Mouse (Mus musculus): ENCODE measurements around the gene Ypel4.

Ypel4 gene

GRCm38 (mm10) chr2:84728191-84728590, 5.7 kb upstream of the Ypel4 start:
- DNase-seq: peak; percentile 53

DNA sequence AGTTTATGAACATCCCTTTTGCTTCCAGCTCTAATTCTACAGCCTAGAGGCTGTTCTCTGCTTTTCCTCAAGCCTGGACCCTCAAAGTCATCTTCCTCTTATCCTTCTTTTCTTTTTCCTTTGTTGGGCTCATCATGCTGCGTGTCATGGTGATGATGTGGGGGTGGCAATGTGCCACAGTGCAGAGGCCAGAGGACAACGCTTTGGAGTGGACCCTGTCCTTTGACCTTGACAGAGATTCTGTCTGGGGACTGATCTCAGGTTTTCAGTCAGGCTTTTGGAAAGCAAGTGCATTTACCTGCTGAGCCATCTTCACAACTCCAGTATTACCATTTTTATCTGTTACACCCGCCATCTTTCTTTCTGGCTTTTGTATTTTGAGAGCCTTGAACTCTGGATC, 2.7 kb upstream of the Ypel4 start:
- peak; percentile 31 for DNase-seq

GRCm38 (mm10) chr2:84732394-84732793, 1.5 kb upstream of the Ypel4 start:
- peak; percentile 28 for DNase-seq

- DNase-seq: peak; percentile 73
These were observed 550 bp downstream of the Ypel4 start for GRCm38 (mm10) chr2:84734351-84734864.

- DNase-seq: no peak
These were observed 1.1 kb downstream of the Ypel4 start for GRCm38 (mm10) chr2:84734919-84735318.

- no peak for DNase-seq
These were observed 1.6 kb downstream of the Ypel4 start for GRCm38 (mm10) chr2:84735346-84735920.

- peak; percentile 66 for DNase-seq
These were observed 2.7 kb downstream of the Ypel4 start for GRCm38 (mm10) chr2:84736312-84737161.

- DNase-seq: peak; percentile 48
These were observed 3.6 kb downstream of the Ypel4 start for GRCm38 (mm10) chr2:84737451-84737925.

DNA sequence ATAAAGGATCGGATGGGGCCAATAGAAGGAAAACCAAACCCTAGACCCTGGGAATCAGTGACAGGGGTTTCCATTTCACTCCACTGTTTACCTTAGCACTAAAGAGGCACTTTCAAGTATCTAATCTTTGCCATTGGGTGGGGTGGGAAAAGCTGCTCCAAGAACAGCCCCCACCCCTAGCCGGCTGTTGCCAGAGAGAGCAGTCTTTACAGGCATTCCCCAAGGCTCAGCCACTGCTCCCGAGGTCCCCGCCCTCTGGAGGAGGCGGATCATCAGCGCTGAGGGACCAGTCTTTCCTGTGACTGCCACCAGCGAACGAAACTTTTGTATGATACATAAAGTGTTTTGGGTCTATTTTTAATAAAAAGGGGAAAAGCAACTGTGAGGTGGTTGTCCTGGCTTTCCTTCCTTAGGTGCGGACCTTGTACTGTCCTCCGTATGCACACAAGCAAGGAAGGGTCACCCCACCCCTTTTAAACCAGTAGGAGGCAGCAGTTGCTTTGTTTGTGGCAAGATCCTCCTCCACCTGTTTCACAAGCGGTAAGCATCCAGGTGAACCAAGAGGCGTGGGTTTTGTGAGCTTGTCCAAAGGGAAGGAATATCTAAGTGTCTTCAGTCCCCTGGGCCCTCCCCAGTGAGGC, 4.5 kb downstream of the Ypel4 start:
- DNase-seq: peak; percentile 66

GRCm38 (mm10) chr2:84740608-84741333, 6.9 kb downstream of the Ypel4 start:
- peak; percentile 33 for DNase-seq

DNA sequence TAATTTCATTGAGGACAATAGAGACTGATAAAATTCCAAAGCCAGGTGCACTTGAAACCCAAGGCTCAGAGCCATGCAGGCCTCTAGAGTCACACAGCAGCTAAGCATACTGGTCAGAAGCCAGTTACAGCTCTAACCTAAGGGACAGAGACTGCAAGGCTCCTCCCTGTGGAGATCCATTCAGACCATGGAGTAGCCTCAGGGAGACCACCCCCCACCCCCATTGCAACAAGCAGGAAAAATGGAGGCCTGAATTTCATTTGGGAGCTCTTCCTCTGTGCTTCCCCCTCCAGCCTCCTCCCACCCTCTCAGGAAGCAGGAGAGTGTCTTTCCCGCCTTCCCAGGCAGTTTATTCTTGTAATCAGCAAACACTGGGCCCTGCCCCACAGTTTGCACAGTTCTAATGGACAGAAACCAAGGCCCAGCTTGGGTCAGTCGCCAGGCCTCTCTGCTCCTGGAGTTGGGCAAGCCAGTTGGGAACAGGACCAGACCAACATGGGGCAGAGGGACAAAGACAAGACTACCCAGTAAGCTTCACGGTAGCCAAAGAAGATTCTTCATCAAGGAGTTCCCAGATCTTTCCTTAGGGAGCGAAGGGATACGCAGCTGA, 8.1 kb downstream of the Ypel4 start:
- DNase-seq: peak; percentile 41

DNA sequence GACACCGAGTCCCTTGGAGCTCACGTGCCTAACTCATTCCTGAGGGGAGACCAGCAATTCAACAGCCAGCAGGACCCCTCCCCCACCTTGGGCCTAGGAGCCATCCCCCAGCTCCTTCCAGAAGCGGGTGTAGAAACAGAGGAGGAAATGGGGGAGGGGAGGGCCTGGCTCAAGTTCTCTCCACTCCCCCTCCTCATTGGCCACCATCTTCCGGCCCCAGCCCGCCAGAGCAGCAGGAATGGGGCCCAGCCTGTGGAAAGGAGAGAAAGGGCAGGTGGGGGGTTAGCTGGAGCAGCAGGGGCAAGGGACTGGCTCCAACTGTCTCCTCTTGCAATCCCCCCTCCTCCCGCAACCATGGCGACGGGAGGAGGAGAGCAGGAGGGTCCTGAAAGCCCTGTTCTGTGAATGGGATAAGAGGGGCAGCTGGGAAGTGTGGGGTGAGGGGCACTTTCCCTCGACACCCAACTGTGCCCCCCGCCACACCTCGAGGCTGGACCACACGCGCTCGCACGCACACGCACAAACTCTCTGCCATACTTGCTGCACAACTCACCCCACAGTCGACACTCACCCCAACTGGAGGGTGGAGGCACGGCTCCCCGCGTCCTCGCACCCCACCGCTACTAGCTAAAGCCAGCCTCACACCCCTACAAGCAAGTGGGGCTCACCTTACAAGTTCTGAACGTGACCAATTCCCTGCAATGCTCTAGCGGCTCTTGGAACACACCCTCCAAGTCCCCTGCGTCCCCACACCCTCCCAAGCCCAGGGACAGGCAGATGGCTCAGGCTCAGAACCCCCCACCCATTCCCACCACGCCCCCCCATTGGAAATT, 8.8 kb downstream of the Ypel4 start:
- DNase-seq: peak; percentile 55

DNA sequence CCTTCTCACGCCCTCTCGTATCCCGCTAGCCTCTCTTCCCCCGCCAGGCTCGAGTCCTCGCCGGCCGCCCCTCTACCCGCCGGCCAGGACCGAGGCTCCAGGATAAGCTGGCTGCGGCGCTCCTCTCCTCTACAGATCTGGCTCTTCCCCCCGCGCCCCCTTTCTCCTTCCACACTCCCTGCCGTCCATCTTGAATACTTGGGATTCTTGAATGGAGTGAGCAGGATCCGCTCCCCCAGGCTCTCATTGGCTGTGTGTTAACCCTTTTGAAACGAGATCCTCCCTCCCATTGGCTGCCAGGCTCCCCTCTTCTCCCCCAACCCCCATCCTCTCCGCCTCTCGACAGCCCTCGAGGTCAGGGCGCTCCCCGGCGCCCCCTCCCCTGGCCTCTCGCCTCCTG, 9.7 kb downstream of the Ypel4 start, which contains the start of gene Gm19426:
TSS of gene Gm19426 (minus strand) at position 95 of the 400 bp plus-strand sequence.
- DNase-seq: peak; percentile 83

DNA sequence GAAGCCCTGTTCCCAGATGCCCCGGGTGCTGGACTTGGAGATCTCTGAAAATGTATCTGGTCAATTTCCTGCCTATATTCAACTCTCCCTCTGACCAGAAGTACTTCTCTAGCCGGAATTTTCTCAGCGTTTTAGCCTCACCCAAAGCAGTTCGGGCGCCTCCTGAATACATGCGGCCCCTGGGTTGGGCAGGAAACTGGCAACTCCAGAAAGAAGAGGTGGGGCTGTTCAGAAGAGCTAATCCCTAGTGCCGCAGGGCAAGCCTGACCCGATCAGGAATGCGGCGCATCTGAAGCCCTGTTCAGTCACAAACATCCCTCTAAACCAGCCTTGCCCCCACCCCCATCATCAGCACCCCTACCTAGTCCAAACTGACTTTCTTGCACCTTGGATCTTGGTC, 10.3 kb downstream of the Ypel4 start:
- no peak for DNase-seq

DNA sequence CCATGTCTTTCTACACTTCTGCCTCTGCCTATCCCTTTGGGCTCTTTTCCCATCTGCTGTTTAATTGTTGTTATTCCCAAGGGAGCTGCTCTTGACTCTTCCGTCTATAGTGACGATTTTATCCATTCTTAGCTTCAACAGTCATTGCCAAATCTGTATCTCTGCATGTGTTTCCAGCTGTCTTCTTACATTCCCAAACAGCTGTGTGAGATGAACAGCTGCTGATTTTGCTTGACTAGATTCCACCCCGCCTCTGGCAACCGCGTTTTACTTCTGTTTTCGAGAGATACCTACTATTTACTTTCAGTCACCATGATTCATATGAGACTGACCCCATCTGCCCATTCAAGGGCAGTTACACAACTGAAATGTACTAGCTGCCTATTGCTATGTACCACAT, 16.3 kb downstream of the Ypel4 start:
- DNase-seq: no peak

DNA sequence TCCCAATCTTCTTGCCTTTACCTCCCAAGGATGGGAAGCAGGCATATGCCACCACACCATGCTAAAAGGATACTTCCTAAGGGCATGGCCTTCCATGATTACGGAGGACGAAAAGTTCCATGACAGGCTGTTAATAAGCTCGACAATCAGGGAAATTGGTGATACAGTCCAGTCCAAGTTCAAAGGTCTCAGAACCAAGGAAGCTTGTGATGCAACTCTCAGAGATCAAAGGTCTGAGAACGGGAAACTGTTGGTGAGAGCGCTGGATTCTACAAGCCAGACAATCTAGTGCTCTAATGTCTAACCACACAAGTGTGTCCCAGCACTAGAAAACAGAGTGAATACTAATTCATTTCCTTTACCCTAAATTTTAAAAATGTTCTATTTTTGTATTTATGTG, 22.4 kb downstream of the Ypel4 start:
- DNase-seq: no peak

- no peak for DNase-seq
These were observed 23.3 kb downstream of the Ypel4 start for GRCm38 (mm10) chr2:84757026-84757682.

DNA sequence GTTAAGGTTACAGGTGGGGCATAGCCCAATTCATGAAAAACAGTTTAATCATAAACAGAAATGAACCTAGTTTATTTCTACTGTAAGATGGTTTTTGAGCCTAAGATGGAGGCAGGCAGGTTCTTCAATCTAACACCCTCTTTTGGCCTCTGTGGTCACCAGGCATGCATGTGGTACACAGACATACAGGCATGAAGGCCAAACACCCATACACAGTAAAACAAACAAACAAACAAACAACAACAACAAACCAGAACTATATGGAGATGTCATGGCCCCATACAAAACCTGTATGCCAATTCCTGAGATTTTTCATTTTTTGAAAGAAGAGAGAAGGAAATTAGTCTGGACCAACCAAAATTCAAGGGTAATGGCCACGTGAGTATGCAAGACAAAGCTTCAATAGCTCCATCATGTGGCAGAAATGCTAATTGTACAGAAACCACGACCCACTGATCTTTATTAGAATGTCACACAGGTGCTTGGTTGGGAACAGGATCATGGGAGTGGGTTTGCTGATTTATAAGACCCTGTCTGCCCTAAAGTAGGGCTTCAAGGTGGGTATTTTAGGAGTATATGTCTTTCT, 24.8 kb downstream of the Ypel4 start:
- peak; percentile 84 for DNase-seq

DNA sequence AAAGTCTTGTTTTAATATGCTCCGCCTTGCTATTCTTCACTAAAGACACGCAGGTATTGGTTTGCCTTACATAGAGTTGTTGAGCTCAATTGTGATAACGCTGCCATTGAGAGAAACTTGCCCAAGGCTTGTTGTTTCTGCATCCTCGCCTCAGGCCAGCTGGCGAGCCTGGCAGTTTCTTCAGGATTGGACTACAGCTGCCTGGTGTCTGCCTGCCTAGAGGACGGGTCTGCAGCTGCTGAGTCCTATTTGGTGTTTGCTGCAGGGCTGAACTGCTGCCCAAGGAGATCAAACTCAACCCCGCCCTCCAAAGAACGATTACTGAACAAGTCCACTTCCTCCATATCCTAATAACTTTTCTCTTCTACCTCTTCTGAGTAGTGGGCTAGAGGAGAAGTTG, 26.9 kb downstream of the Ypel4 start:
- no peak for DNase-seq

DNA sequence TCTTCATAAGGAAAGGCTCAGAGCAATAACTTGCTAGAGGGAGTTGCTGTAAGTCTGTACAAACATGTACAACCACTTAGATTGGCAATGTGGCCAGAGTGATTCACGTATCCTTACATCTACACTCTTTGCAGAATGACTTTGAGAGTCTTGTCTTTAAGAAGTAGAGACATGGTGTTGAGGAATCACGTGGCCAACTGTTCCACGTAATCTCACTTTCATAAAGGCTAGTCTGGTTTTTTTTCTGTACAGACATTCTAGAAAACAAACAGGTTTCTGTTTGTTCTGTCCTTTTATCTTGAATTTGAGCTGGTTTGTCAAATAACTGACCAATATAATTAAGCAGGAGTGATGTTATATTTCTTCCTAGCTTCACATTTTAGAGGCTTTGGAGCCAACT, 27.5 kb downstream of the Ypel4 start:
- no peak for DNase-seq

Data from cerebellum, adult 9-10 months (tissue).